Mouse (Mus musculus) CH12.LX (cell line): ENCODE results near the gene Cby1. TPM values are rescaled to one million over a fixed set of nuclear protein-coding genes. Genes with fewer than 3 reads are reported as not detected.

Experiments
- DNase-seq: peaks from one replicate; pipeline ENCODE4 v3.0.0-alpha.2; 2013; ENCODE audit errors: extremely low read depth
- H3K27ac ChIP-seq: 2 replicates; pipeline ENCODE4 v1.5.1; 2012; ENCODE audit warnings: low read depth, mild to moderate bottlenecking, control low read depth, moderate library complexity; ENCODE audit not compliant: insufficient read depth
- H3K27me3 ChIP-seq: replicated peaks from 2 replicates; pipeline ENCODE3; 2012; ENCODE audit warnings: inconsistent platforms
- H3K36me3 ChIP-seq, 2 experiments: replicated peaks in 1 of 2; 2 replicates each; pipeline versions ENCODE3 to v1.6.1; 2012; ENCODE audit warnings: inconsistent platforms in 1 of 2, low read length in 1 of 2, mild to moderate bottlenecking in 1 of 2, mixed read lengths in 1 of 2, moderate library complexity in 1 of 2; ENCODE audit not compliant: control insufficient read depth in 1 of 2, insufficient read depth in 1 of 2
- H3K4me1 ChIP-seq, 2 experiments: 2 replicates each; pipeline ENCODE4 v1.6.1; 2012; ENCODE audit warnings: inconsistent platforms in 1 of 2, moderate library complexity in 1 of 2; ENCODE audit not compliant: insufficient read depth in 2 of 2, control insufficient read depth in 1 of 2
- H3K4me2 ChIP-seq: 2 replicates; pipeline ENCODE4 v1.6.1; 2012; ENCODE audit warnings: low read depth, mild to moderate bottlenecking, control low read depth; ENCODE audit not compliant: poor library complexity, insufficient read depth, severe bottlenecking
- H3K4me3 ChIP-seq, 3 experiments: fragments of 150-350 bp in 1 of 3; sonication (generic) in 1 of 3; replicated peaks in 1 of 3; 2 replicates each; pipeline versions ENCODE3 to v1.5.1; 2011 to 2012; ENCODE audit warnings: low read depth in 2 of 3, low read length in 2 of 3, mild to moderate bottlenecking in 2 of 3, moderate library complexity in 2 of 3, control low read depth in 1 of 3, improper control_type of control experiment in 1 of 3, inconsistent platforms in 1 of 3, mixed read lengths in 1 of 3; ENCODE audit not compliant: poor library complexity in 1 of 3
- H3K79me2 ChIP-seq: replicated peaks from 2 replicates; pipeline ENCODE4 v1.6.1; 2012; ENCODE audit warnings: mild to moderate bottlenecking, moderate library complexity; ENCODE audit not compliant: control insufficient read depth, poor library complexity, insufficient read depth, severe bottlenecking; ENCODE audit errors: extremely low read depth
- H3K9ac ChIP-seq: 2 replicates; pipeline ENCODE4 v1.6.1; 2012; ENCODE audit warnings: low read depth, mild to moderate bottlenecking, control low read depth, moderate library complexity; ENCODE audit not compliant: insufficient read depth
- H3K9me3 ChIP-seq: replicated peaks from 2 replicates; pipeline ENCODE3; 2012; ENCODE audit warnings: low read length, inconsistent platforms, mixed read lengths
- BHLHE40 ChIP-seq: IDR thresholded peaks from 2 replicates; pipeline ENCODE4 v1.6.1; 2011; ENCODE audit warnings: mild to moderate bottlenecking, low read depth, low read length, improper control_type of control experiment
- ETS1 ChIP-seq: conservative IDR thresholded peaks from 2 replicates; pipeline ENCODE4 v1.6.1; 2012; ENCODE audit warnings: low read depth, mild to moderate bottlenecking, inconsistent platforms, low read length, improper control_type of control experiment, moderate library complexity
- IRF4 ChIP-seq: IDR thresholded peaks from 2 replicates; pipeline ENCODE4 v1.6.1; 2014; ENCODE audit warnings: low read depth, mild to moderate bottlenecking, inconsistent platforms, low read length, improper control_type of control experiment
- MAFK ChIP-seq: IDR thresholded peaks from 2 replicates; pipeline ENCODE4 v1.6.1; 2011; ENCODE audit warnings: low read length, improper control_type of control experiment; ENCODE audit not compliant: insufficient replicate concordance
- MXI1 ChIP-seq: IDR thresholded peaks from 2 replicates; pipeline ENCODE4 v1.6.1; 2011; ENCODE audit warnings: mild to moderate bottlenecking, low read depth, low read length, improper control_type of control experiment
- NRF1 ChIP-seq: IDR thresholded peaks from 2 replicates; pipeline ENCODE4 v1.6.1; 2014; ENCODE audit warnings: low read depth, mild to moderate bottlenecking, inconsistent platforms, low read length, improper control_type of control experiment, moderate library complexity
- RCOR1 ChIP-seq: conservative IDR thresholded peaks from 2 replicates; pipeline ENCODE4 v1.6.1; 2012; ENCODE audit warnings: low read depth, mild to moderate bottlenecking, inconsistent platforms, low read length, improper control_type of control experiment
- SIN3A ChIP-seq: IDR thresholded peaks from 2 replicates; pipeline ENCODE4 v1.6.1; 2012; ENCODE audit warnings: low read length, improper control_type of control experiment, inconsistent platforms
- TBP ChIP-seq: conservative IDR thresholded peaks from 2 replicates; pipeline ENCODE4 v1.6.1; 2011; ENCODE audit warnings: low read depth, low read length, improper control_type of control experiment
- ZNF384 ChIP-seq: IDR thresholded peaks from 2 replicates; pipeline ENCODE4 v1.6.1; 2012; ENCODE audit warnings: low read depth, low read length, improper control_type of control experiment, inconsistent platforms
- dilution Hi-C: fragments of 300-500 bp; cut with MboI; formaldehyde crosslinking; loops from 2 replicates; pipeline ENCODE4 v1.14.3; 2020; ENCODE audit warnings: low sequenced_read_pairs; ENCODE audit not compliant: extremely low pct_unique_long_range_greater_than_20kb, extremely low pct_ligation_motif_present
- in situ Hi-C: fragments of 300-500 bp; cut with MboI; formaldehyde crosslinking; loops from 3 replicates; pipeline ENCODE4 v1.14.3; 2019; ENCODE audit warnings: low sequenced_read_pairs, low pct_ligation_motif_present, low pct_unique_long_range_greater_than_20kb, mixed read lengths
- polyA plus RNA-seq: library from polyadenylated mRNA; unstranded; fragments of >175 nt; gene quantifications from 2 replicates; pipeline ENCODE4 v1.2.1, GENCODE M21; 2012; ENCODE audit warnings: low read depth; ENCODE audit not compliant: insufficient read length
- total RNA-seq, 2 experiments: library from RNA; depleted of rRNA; stranded (reverse); fragments of 300-350 nt in 1 of 2; fragments of >200 nt in 1 of 2; gene quantifications; 2 replicates each; pipeline ENCODE4 v1.2.3; 2012 to 2014

Gene Cby1
- total and polyA plus RNA-seq, 3 experiments, result 16.9 to 19.3 (median 17.6) TPM

DNA sequence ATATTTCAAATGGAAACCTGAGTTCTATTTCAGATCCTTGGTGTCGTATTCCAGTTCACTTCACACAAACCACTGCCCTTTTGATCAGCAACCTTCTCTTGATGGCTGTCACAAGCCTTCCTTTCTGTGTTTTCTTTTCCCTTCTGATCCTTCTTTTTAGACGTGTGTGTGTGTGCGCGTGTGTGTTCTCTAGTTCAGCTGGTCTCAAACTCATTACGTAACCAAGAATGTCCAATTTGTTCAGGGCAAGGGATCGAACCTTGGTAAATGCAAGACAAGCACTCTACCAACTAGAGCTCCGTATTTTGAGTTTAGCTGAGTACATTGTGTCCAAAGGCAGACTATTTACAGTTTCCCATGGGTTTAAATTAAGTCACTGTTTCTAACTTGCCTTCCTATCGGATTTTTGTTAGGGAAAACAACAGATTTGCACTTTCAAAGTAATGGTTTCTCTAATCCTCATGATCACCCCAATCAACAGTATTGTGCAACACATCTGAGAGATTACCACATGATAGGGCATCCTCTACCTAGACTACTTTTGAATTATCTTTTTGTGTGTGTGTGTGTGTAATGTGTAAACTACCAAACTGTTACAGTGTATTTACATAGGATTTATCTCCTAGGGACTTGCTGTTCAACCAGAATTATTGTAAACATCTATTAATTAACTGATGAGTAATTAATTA lies 29.4 kb downstream of the Cby1 start:
- in situ Hi-C loops, result no loop called here
- H3K9me3 ChIP-seq, result no peaks in the 10 kb centered on the region
- peaks cover 55% of the 10 kb centered on the region for H3K79me2 ChIP-seq
- peaks cover 0 to 5% of the 10 kb centered on the region in 2 experiments for H3K36me3 ChIP-seq
- peaks cover 15% of the 10 kb centered on the region for H3K27me3 ChIP-seq
- dilution Hi-C loops, result no loop called here
- H3K9ac ChIP-seq, result peak overlapping the region; percentile 37; the same call in 1 of the 2 replicates
- peaks cover 4 to 66% of the 10 kb centered on the region in 2 experiments; a peak in 3 of 4 replicates for H3K4me1 ChIP-seq
- H3K4me2 ChIP-seq, result peak overlapping the region; percentile 86
- DNase-seq, result no peak
- no peak for TF ChIP-seq ZNF384
- 0 out of 2 replicates have a peak, but pooled peaks have one; percentile 4 for TF ChIP-seq IRF4
- TF ChIP-seq SIN3A, result peak; percentile 68; the same call in 1 of the 2 replicates
- peak overlapping the region; percentile 90 to 94 (median 91) for H3K4me3 ChIP-seq
- H3K27ac ChIP-seq, result peak overlapping the region; percentile 85; the same call in 1 of the 2 replicates

DNA sequence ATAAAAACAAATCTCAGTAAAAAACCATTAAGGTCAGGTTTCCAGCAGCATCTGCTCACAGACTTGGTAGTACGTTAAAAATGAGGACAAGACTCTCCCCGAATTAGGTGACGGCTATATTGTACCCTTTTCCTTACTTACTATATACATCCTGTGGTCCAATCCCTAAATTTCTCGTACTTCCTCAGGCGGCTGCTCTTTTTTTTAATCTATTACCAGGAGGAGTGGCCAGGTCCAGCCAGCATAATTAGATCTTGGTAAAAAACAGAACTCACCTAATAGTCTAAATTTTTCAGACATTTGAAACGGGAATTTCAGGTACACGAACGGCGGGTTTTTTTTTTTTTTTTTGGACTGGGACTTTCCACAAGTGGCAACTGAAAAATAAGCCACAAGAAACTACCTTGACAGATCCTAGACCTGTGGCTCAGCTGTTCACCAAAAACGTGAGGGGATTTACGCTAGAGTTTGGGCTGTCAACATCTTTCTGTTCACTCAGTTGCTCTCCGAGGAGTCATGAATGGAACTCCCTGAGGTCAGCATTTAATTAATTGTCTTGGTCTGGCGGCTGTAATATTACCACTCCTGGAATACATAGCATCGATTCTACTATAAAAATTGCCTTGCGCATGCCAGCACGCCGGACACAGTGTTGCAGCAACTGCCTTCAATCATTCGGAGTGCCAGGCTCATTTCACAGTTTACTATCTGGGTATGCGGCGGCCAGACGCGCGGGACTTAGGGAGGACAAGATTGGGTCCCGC lies 30.8 kb downstream of the Cby1 start:
- no peaks in the 10 kb centered on the region for H3K9me3 ChIP-seq
- TF ChIP-seq ETS1 (peak; percentile 75), RCOR1 (no peak), NRF1 (peak; percentile 32), TBP (no peak), BHLHE40 (peak; percentile 93), MXI1 (peak; percentile 68), ZNF384 (peak; percentile 90), MAFK (peak; percentile 58; the same call in 1 of the 2 replicates)
- in situ Hi-C loops (no loop called here), dilution Hi-C loops (no loop called here)
- peaks cover 5 to 63% of the 10 kb centered on the region in 2 experiments for H3K4me1 ChIP-seq
- H3K4me3 ChIP-seq, result peak overlapping the region; percentile 25 to 52 (median 50)
- H3K9ac ChIP-seq, result peak overlapping the region; percentile 34
- H3K27me3 ChIP-seq, result peaks cover 15% of the 10 kb centered on the region
- H3K79me2 ChIP-seq, result peaks cover 41% of the 10 kb centered on the region
- DNase-seq, result no peak
- peaks cover 0 to 13% of the 10 kb centered on the region in 2 experiments for H3K36me3 ChIP-seq
- H3K4me2 ChIP-seq, result peak overlapping the region; percentile 93
- H3K27ac ChIP-seq, result peak overlapping the region; percentile 54; the same call in 1 of the 2 replicates
